Mouse (Mus musculus): ENCODE measurements at regions not wholly inside any gene's neighbourhood (a gene's known extent, or its start where the extent isn't known, plus 50 kb on each side); places are given as distances from the start of the nearest gene placed in this dataset.

DNA sequence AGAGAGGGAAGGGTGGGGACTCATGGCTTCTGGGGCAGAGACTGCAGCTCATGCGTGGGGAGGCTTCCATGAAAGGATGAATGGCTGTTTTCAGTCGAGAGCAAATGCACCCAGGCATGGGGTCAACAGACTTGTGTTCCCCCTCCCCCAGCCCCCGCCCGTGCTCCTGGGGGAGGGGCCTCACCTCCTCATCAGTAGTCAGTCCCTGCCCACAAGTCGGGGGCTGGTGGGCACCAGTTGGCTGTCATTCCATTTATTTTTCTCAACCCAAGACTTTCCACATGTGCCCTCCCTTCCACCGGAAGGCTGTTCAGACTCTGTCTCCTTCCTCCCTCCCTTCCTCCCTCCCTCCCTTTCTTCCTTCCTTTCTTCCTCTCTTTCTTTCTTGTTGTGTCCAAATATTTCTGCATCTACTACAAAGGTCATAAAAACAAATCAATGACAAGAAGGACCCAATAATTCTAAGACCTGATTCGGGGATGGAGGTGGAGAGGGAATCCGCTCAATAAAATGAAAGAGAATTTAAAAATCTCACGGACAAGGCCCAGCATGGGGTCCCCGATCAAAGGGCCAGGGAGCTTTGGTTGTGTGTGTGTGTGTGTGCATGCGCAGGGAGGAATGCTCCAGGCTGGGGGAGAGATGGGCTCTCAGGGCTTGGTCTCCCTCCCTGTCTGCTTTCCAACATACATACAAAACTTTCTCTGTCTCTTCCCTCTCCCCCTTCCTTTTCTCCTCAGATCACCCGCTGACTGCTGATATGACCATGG, 57.7 kb downstream of the Rpl14 start:
- Histone ChIP-seq H3K9ac (ENCODE audit: low read length) (no peak overlapping the region), H3K36me3 (ENCODE audit: control insufficient read depth, insufficient read depth, low read length) (no peaks in the 10 kb centered on the region), H3K4me2 (ENCODE audit: low read depth, low read length, severe bottlenecking) (no peak overlapping the region), H3K27ac (ENCODE audit: low read depth, low read length) (no peak overlapping the region), H3K27me3 (ENCODE audit: control insufficient read depth, insufficient read depth, low read length) (no peaks in the 10 kb centered on the region), H3K4me3 (ENCODE audit: low read depth, low read length) (no peak overlapping the region), H3K9me3 (ENCODE audit: control insufficient read depth, low read length) (peaks cover 4% of the 10 kb centered on the region; the same call in 1 of the 2 replicates), H3K4me1 (replicated peaks; ENCODE audit: control insufficient read depth, insufficient read depth, low read length) (peaks cover 2% of the 10 kb centered on the region; the same call in 1 of the 2 replicates)
- 48% methylated on average over 12 of the region's 12 CpGs for WGBS
- no peak for DNase-seq (ENCODE audit: low spot score)
- ATAC-seq (replicated peaks; ENCODE audit: low FRiP score) = 0 out of 2 replicates have a peak, but pooled peaks have one; percentile 44

DNA sequence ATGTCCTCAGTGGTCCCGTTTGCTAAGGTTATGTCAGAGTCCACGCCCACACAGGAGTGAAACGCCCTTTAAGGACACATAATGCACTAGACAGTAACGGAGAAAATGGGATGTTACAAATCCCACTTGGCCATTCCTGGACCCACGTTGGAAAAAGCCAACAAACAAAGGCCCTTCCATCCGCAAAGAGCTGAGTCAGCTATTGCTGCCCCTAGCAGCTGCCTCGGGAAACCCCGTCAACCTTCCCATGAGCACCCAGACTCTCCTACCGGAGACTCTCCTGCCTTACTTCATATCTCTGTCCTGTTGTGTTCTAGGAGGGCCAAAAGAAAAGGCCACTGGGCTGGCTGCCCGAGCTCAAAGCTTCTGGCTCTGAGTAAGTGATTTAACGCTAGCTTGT, 58.4 kb downstream of the Rpl14 start:
- H3K4me2 ChIP-seq (ENCODE audit: low read depth, low read length, severe bottlenecking) = no peak overlapping the region
- no peak for ATAC-seq (replicated peaks; ENCODE audit: low FRiP score)
- H3K4me3 ChIP-seq (ENCODE audit: low read depth, low read length) = no peak overlapping the region
- no peak overlapping the region for H3K27ac ChIP-seq (ENCODE audit: low read depth, low read length)
- 86% methylated on average over 11 of the region's 11 CpGs for WGBS
- DNase-seq (ENCODE audit: low spot score) = no peak
- H3K9me3 ChIP-seq (ENCODE audit: control insufficient read depth, low read length) = peaks cover 4% of the 10 kb centered on the region; the same call in 1 of the 2 replicates
- H3K4me1 ChIP-seq (replicated peaks; ENCODE audit: control insufficient read depth, insufficient read depth, low read length) = peaks cover 2% of the 10 kb centered on the region; the same call in 1 of the 2 replicates
- H3K36me3 ChIP-seq (ENCODE audit: control insufficient read depth, insufficient read depth, low read length) = no peaks in the 10 kb centered on the region
- H3K9ac ChIP-seq (ENCODE audit: low read length) = no peak overlapping the region
- no peaks in the 10 kb centered on the region for H3K27me3 ChIP-seq (ENCODE audit: control insufficient read depth, insufficient read depth, low read length)

DNA sequence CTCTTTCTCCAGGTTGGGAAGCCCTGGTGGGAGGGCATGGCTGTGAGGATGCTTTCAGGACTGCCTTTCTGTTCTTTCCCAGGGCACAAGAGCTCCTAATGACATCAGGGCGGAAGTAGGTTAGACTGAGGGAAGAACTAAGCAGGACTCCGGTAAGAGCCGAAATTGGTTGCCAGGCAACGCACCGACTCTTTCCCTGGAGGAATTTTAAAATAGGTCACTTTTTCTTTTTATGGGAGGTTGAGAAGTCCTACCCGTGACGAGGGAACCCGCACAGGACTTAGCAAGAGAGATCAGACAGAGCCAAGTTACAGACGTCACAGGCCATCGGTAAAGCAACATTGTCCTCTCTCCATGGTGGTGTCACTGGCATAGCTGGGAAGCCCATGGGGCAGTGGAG, 61.6 kb downstream of the Rpl14 start:
- DNase-seq (ENCODE audit: low spot score) (no peak), ATAC-seq (replicated peaks; ENCODE audit: low FRiP score) (no peak)
- no peaks in the 10 kb centered on the region for H3K27me3 ChIP-seq (ENCODE audit: control insufficient read depth, insufficient read depth, low read length)
- no peak overlapping the region for H3K9ac ChIP-seq (ENCODE audit: low read length)
- H3K27ac ChIP-seq (ENCODE audit: low read depth, low read length) = no peak overlapping the region
- no peak overlapping the region for H3K4me2 ChIP-seq (ENCODE audit: low read depth, low read length, severe bottlenecking)
- WGBS = 84% methylated on average over 10 of the region's 10 CpGs
- H3K4me3 ChIP-seq (ENCODE audit: low read depth, low read length) = no peak overlapping the region
- peaks cover 2% of the 10 kb centered on the region; the same call in 1 of the 2 replicates for H3K4me1 ChIP-seq (replicated peaks; ENCODE audit: control insufficient read depth, insufficient read depth, low read length)
- H3K9me3 ChIP-seq (ENCODE audit: control insufficient read depth, low read length) = no peaks in the 10 kb centered on the region
- no peaks in the 10 kb centered on the region for H3K36me3 ChIP-seq (ENCODE audit: control insufficient read depth, insufficient read depth, low read length)

DNA sequence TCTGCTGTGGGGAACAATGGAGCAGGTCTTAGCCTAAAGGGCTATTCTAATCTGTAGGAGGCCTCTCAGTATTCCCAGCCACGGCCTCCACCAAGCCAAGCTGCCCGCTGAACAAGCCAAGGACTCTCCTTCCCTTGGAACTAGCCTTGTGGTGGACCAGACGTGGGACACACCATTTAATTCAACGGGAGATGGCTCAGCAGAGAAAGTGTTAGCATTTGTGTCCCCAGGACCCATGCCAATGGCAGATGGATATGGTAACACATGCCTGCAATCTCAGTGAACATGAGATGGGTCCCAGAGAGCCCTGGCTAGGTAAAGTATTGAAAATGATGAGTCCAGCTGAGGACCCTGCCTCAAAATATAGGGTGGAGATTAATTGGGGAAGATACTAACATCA, 71.4 kb downstream of the Rpl14 start:
- H3K27me3 ChIP-seq (ENCODE audit: control insufficient read depth, insufficient read depth, low read length) = no peaks in the 10 kb centered on the region
- no peak overlapping the region for H3K9ac ChIP-seq (ENCODE audit: low read length)
- no peaks in the 10 kb centered on the region for H3K36me3 ChIP-seq (ENCODE audit: control insufficient read depth, insufficient read depth, low read length)
- H3K4me1 ChIP-seq (replicated peaks; ENCODE audit: control insufficient read depth, insufficient read depth, low read length) = no peaks in the 10 kb centered on the region
- 75% methylated on average over 4 of the region's 4 CpGs for WGBS
- ATAC-seq (replicated peaks; ENCODE audit: low FRiP score) = no peak
- no peak overlapping the region for H3K4me3 ChIP-seq (ENCODE audit: low read depth, low read length)
- H3K4me2 ChIP-seq (ENCODE audit: low read depth, low read length, severe bottlenecking) = no peak overlapping the region
- no peak overlapping the region for H3K27ac ChIP-seq (ENCODE audit: low read depth, low read length)
- DNase-seq (ENCODE audit: low spot score) = peak; percentile 17
- H3K9me3 ChIP-seq (ENCODE audit: control insufficient read depth, low read length) = no peaks in the 10 kb centered on the region

DNA sequence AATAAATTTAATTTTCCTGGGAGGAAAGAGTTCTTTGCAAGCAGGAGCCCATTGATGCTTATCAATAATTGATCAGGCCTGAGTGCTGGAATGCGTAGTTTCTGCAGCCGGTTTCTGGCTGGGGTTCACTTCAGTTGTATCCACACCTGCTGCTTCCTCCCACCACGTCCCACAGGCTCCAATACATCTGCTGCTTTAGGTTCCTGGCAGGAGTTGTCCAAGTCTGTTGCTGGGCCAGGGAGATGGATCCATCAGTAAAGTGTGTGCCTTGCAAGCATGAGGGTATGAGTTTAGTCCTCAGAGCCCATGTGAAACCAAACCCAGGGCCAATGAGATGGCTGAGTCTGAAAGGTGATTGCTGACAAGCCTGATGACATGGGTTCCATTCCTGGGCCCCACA, 72.1 kb downstream of the Rpl14 start:
- no peaks in the 10 kb centered on the region for H3K27me3 ChIP-seq (ENCODE audit: control insufficient read depth, insufficient read depth, low read length)
- H3K36me3 ChIP-seq (ENCODE audit: control insufficient read depth, insufficient read depth, low read length) = no peaks in the 10 kb centered on the region
- H3K4me2 ChIP-seq (ENCODE audit: low read depth, low read length, severe bottlenecking) = no peak overlapping the region
- no peak overlapping the region for H3K4me3 ChIP-seq (ENCODE audit: low read depth, low read length)
- DNase-seq (ENCODE audit: low spot score) = peak; percentile 35
- H3K9ac ChIP-seq (ENCODE audit: low read length) = no peak overlapping the region
- WGBS = 89% methylated on average over 3 of the region's 3 CpGs
- no peaks in the 10 kb centered on the region for H3K9me3 ChIP-seq (ENCODE audit: control insufficient read depth, low read length)
- no peaks in the 10 kb centered on the region for H3K4me1 ChIP-seq (replicated peaks; ENCODE audit: control insufficient read depth, insufficient read depth, low read length)
- no peak overlapping the region for H3K27ac ChIP-seq (ENCODE audit: low read depth, low read length)
- no peak for ATAC-seq (replicated peaks; ENCODE audit: low FRiP score)

DNA sequence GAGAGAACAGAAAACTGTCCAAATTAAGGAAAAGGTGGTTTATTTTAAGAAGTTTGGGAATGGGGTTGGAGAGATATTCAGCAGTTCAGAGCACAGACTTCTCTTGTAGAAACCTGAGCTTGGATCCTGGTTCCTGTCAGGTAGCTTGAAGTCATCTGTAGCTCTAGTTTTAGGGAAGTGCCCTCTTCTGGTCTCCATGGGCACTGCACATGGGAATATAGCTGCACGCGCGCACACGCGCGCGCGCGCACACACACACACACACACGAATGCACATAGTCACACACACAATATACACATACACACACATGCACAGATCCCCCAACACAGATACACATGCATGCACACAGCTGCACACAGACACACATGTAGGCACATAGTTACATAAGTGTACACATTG, 74.5 kb downstream of the Rpl14 start:
- DNase-seq (ENCODE audit: low spot score) (peak; percentile 33), ATAC-seq (replicated peaks; ENCODE audit: low FRiP score) (no peak)
- Histone ChIP-seq H3K9me3 (ENCODE audit: control insufficient read depth, low read length) (no peaks in the 10 kb centered on the region), H3K27ac (ENCODE audit: low read depth, low read length) (no peak overlapping the region), H3K27me3 (ENCODE audit: control insufficient read depth, insufficient read depth, low read length) (no peaks in the 10 kb centered on the region), H3K4me2 (ENCODE audit: low read depth, low read length, severe bottlenecking) (no peak overlapping the region), H3K4me3 (ENCODE audit: low read depth, low read length) (no peak overlapping the region), H3K9ac (ENCODE audit: low read length) (no peak overlapping the region), H3K4me1 (replicated peaks; ENCODE audit: control insufficient read depth, insufficient read depth, low read length) (no peaks in the 10 kb centered on the region), H3K36me3 (ENCODE audit: control insufficient read depth, insufficient read depth, low read length) (no peaks in the 10 kb centered on the region)
- WGBS = 99% methylated on average over 10 of the region's 10 CpGs

DNA sequence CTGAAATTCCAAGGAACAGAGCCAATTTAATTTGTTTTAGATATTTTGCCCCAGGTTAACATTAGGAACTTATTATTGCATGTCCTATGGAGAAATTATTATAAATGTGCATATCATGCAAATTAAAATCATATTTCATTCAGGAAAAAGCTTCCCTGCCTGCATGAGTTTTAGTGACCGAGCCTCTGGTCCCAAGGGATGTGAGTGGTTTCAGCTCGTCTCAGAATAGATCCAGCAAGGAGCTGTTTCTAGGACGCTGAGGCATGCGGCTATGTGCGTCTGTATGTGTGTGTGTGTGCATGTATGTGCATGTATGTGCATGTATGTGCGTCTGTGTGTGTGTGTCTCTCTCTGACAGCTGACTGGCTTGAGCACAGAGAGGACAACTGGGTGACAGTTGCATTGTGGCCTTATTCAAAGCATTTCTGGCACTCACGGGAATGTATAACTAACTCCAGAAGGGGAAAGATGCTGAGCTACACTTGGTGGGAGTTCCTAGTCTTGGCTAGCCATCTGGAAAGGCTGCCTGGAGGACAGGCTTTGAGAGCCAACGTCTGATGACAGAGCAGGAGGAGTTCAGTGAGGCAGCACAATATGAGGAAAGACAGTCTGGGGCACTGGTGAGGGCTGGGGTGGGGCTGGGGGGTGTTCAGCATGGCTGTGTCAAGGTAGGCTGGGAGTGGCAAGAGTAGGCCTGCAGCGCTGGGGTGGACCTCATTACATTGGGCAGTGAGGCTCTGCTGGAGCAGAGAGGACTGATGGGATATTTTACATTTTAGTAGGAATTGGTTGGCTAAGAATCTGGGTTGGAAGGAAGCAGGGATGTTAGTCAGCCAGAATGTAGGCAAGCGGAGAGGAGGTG, 75.8 kb downstream of the Rpl14 start:
- Histone ChIP-seq H3K27ac (ENCODE audit: low read depth, low read length) (no peak overlapping the region), H3K4me3 (ENCODE audit: low read depth, low read length) (no peak overlapping the region), H3K9ac (ENCODE audit: low read length) (no peak overlapping the region), H3K9me3 (ENCODE audit: control insufficient read depth, low read length) (no peaks in the 10 kb centered on the region), H3K27me3 (ENCODE audit: control insufficient read depth, insufficient read depth, low read length) (no peaks in the 10 kb centered on the region), H3K4me2 (ENCODE audit: low read depth, low read length, severe bottlenecking) (no peak overlapping the region), H3K4me1 (replicated peaks; ENCODE audit: control insufficient read depth, insufficient read depth, low read length) (no peaks in the 10 kb centered on the region), H3K36me3 (ENCODE audit: control insufficient read depth, insufficient read depth, low read length) (no peaks in the 10 kb centered on the region)
- DNase-seq (ENCODE audit: low spot score) (peak; percentile 40), ATAC-seq (replicated peaks; ENCODE audit: low FRiP score) (no peak)
- 88% methylated on average over 10 of the region's 10 CpGs for WGBS

DNA sequence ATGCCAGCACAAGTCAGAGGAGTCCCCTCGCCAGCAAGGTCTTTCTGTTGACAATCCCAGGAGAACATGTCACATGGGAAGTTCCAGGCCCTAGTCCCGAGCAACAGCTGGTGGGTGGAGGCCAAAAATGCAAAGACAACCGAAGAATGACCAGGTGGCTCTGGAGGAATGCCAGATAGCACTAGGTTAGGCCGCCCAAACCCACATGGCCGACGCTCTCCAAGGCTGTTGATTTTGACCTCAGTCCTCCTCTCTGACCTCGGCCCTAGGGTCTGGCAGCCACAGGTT, 76.4 kb downstream of the Rpl14 start:
- Histone ChIP-seq H3K36me3 (ENCODE audit: control insufficient read depth, insufficient read depth, low read length) (no peaks in the 10 kb centered on the region), H3K27ac (ENCODE audit: low read depth, low read length) (no peak overlapping the region), H3K9ac (ENCODE audit: low read length) (no peak overlapping the region), H3K27me3 (ENCODE audit: control insufficient read depth, insufficient read depth, low read length) (no peaks in the 10 kb centered on the region), H3K4me2 (ENCODE audit: low read depth, low read length, severe bottlenecking) (no peak overlapping the region), H3K4me3 (ENCODE audit: low read depth, low read length) (no peak overlapping the region), H3K9me3 (ENCODE audit: control insufficient read depth, low read length) (no peaks in the 10 kb centered on the region), H3K4me1 (replicated peaks; ENCODE audit: control insufficient read depth, insufficient read depth, low read length) (no peaks in the 10 kb centered on the region)
- ATAC-seq (replicated peaks; ENCODE audit: low FRiP score) (no peak), DNase-seq (ENCODE audit: low spot score) (peak; percentile 33)
- WGBS = 86% methylated on average over 7 of the region's 7 CpGs
